Mouse (Mus musculus) C2C12 (cell line): ENCODE results near the gene Nck1.

Experiments used
- CTCF ChIP-seq: IDR thresholded peaks from one replicate; pipeline ENCODE4 v1.5.1; 2011; ENCODE audit not compliant: control insufficient read depth, insufficient read depth, insufficient read length
- MAX ChIP-seq: IDR thresholded peaks from one replicate; pipeline ENCODE4 v1.6.1; 2011; ENCODE audit warnings: mild to moderate bottlenecking, control low read depth
- MYOD1 ChIP-seq: IDR thresholded peaks from one replicate; pipeline ENCODE4 v1.6.1; 2011; ENCODE audit warnings: low read depth; ENCODE audit not compliant: control insufficient read depth, insufficient read length

DNA sequence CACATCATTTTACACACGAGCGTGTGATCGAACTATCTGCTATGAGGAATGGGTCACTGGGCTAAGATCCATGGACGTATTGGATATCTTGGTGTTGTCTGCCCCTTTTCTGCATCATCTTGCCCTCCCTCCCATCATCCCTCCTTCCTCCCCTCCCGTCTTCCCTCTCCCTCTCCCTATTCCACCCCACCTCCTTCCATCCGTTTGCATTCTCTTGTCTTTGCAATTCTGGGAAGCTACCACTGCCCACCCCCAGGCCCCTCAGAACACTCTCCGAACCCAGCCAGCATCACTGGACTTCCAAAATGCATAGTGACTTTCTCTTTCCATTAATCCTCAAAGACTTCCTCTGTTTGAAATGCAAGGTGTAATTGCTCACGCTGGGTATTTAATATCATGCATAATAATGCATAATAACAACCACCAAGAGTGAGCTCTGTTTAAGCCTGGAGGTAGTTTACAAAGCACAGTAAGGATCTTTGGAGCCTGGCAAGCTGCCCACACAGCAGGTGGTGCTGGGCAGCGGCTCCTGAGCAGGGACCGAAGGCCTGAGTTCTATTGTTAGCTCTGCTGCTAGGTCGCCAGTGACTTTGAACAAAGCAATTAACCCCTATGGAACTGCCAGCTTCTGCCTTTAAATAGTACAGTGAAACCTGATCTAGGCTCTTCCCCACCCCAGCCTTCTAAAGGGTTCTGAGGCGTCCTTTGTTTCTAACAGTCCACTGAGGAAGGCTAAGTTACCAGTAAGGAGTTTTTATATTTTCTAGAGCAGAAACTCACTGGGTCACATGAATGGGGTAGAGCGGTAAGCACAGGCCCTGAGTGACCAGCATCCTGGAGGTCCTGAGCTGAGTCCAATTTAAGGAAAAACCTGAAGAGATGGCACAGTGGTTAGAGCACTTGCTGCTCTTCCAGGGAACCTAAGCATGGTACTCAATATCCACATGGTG is 35.9 kb upstream of the Nck1 start:
- TF ChIP-seq MYOD1, result no peak
- TF ChIP-seq CTCF, result no peak
- no peak for TF ChIP-seq MAX
